Mouse (Mus musculus) C2C12 (cell line): ENCODE measurements around the gene Kif14.

ENCODE experiments used
- CEBPB ChIP-seq: IDR thresholded peaks from one replicate; pipeline ENCODE4 v1.6.1; 2011; ENCODE audit warnings: low read depth, mild to moderate bottlenecking, control low read depth, moderate library complexity
- CTCF ChIP-seq: IDR thresholded peaks from one replicate; pipeline ENCODE4 v1.5.1; 2011; ENCODE audit not compliant: control insufficient read depth, insufficient read depth, insufficient read length
- MAX ChIP-seq: IDR thresholded peaks from one replicate; pipeline ENCODE4 v1.6.1; 2011; ENCODE audit warnings: mild to moderate bottlenecking, control low read depth
- MYOD1 ChIP-seq: IDR thresholded peaks from one replicate; pipeline ENCODE4 v1.6.1; 2011; ENCODE audit warnings: low read depth; ENCODE audit not compliant: control insufficient read depth, insufficient read length
- MYOG ChIP-seq: IDR thresholded peaks from one replicate; pipeline ENCODE4 v1.6.1; 2011; ENCODE audit not compliant: control insufficient read depth, insufficient read length; ENCODE audit errors: extremely low read depth
- USF1 ChIP-seq: IDR thresholded peaks from one replicate; pipeline ENCODE4 v1.6.1; 2011; ENCODE audit warnings: low read depth, mild to moderate bottlenecking, control low read depth, moderate library complexity

GRCm38 (mm10) chr1:136559774-136560173 lies 93.6 kb downstream of the Kif14 start:
- TF ChIP-seq CTCF: no peak
- no peak for TF ChIP-seq CEBPB
- TF ChIP-seq MAX: no peak
- no peak for TF ChIP-seq USF1
- no peak for TF ChIP-seq MYOG
- TF ChIP-seq MYOD1: no peak
